Mouse (Mus musculus) urinary bladder, postnatal 4 days (tissue): ENCODE measurements around the gene Higd1a.

Experiments
- DNase-seq, 2 experiments: peaks; one replicate each; pipeline ENCODE4 v3.0.0; 2021 to 2022; ENCODE audit warnings: low spot score in 2 of 2

The Higd1a gene

DNA sequence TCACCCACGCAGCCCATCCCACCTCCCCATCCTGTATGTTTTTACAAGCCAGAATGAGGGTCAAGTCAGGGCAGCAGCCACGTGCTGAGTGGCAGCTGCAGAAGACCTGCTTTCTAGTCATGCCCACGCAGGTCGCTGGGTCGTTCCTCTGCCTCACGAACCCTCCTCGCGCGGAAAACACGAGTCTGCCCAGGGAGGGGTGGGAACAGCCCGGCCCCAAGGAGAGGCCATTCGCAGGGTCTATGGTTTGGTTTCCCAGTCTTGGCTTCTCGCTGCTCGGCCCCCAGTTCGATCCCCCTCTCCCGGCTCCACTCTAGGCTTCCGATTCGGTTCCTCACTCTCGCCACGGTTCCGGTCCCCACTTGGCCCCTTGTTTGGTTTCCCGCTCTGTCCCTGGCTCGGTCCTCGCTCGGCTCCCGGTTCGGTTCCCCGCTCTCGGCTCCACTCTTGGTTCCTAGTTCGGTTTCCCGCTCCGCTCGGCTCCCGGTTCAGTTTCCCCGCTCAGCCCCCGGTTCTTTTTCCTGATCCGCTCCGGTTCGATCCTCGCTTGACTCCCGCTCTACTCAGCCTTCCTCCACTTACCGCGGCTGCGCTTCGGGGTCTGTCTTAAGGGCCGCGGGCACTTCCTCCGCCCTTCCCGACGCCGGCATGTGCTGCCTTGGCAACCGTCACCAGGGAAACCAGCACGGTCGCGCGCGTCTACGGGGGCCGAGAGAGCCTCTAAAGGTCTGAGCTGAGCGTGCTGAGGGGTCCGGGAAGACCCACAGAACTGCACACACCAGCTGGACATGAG, 19.1 kb downstream of the Higd1a start, which contains the start of gene Ccdc13:
TSS of gene Ccdc13 (minus strand) at position 633 of the 793 bp plus-strand sequence.
- peak; percentile 74 to 85 for DNase-seq

DNA sequence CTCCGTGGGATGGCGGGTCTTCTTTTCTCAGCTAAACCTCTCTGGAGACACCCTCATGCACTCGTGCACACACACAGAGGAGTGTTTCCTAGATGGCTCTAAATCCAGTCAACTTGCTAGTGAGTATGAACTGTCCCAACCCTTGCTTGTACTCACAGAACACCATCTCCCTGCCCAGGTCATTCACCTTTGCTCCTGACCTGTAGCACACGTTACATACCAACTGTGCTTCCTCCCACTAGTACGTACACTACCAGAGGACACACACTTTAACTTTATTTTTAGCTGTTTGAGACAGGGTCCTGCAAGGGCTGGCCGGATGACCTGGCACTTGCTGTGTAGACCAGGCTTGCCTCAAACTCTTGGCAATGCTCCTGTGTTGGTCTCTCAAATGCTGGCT, 20.2 kb downstream of the Higd1a start:
- DNase-seq = no peak

DNA sequence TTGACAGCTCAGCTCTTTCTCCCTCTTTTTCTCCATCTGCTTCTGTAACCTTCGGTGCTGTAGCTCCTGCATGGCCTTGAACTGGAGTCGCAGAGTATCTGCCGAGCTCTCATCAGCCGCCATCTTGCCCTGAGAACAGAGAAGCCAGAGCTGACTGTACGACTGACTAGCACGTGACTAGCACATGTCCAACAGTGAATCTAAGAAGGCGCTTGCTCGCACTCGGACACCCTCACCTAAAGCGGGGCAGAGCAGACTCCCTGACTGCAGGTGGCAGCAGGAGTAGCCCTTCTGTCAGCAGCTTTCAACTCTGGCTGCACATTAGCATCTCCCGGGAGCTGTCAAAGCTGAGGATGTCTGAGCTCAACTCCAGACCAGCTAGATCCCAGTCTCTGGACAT, 24.3 kb downstream of the Higd1a start:
- DNase-seq = no peak

DNA sequence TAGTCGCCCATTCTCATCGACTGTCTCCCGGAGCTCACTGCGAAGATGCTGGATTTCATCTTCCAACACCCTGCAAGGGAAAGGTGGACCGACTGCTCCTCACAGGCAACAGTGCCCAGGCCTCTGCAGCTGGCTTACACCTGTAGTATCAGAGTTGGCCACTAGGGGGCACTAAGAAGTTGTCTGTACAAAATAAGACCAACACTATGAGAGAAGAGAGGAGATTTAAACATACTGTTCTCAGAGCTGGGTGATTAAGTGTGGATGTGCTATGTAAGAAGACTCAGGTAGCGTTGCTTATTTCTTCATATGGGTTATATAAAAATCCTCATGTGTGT, 27.2 kb downstream of the Higd1a start:
- DNase-seq = peak; percentile 61 to 84

DNA sequence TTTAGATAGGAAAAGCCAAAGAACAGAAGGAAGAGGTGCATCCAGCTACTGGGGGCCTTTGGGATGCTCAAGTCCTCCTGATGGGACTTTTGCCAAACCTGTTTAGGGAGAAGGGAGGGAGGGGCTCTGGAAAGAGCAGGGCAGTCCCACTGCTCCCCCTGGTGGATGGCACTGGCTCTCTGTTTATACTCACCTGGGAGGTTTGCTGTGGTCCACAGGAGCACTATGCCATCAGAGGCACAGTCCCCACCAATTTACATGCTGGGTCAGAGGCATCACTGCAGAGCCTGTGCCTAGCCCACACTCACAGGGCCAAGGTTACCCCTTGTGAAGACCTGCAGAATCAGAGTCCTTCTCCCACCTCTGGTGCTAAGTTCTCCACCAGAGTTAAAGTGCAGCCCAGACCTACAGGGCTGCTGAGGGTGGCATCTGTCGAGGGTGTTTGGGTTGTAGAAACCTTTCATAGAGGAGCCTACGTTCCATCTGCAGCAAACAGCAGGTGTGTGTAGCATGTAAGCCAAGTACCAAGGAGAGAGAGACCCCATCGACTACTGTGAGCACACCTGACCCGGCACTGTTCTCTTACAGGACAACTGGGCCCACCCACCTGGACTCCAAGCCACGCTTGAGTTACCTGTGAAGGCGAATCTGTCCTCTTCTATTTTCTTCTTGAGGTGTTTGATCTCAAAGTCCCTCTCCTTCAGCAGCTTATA, 27.8 kb downstream of the Higd1a start:
- no peak for DNase-seq

DNA sequence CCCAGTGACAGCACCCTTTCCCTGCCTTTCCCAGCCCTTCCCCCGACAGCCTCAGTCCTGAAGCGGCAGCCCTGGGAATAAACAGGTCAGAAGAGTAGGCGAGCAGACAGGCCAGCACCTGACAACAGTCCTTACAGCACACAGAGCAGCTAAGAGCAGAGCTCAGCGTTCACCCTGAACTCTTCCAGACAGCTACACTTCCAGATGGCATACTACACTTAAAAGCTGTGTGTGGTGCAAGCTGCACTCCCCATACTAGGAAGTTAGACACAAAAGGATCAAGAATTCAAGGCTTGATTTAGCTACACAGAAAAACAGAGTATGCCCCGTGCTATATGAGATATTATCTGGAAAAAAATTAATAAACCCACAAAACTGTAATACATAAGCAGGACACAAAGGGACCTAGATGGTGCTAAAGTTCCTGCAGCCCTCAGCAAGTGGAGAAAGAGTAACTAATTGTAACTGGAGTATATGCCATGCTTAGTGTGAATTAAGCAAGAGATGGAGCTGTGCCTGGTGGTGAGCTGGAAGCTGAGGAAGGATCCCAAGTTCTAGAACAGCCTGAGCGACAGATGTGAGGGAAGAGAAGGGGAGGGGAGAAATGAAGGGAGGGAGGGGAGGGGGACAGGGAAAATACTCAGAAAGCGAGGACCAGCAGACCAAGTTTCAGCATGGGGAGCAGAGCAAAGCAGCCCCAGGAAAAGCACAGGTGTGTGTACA, 28.7 kb downstream of the Higd1a start:
- no peak for DNase-seq

DNA sequence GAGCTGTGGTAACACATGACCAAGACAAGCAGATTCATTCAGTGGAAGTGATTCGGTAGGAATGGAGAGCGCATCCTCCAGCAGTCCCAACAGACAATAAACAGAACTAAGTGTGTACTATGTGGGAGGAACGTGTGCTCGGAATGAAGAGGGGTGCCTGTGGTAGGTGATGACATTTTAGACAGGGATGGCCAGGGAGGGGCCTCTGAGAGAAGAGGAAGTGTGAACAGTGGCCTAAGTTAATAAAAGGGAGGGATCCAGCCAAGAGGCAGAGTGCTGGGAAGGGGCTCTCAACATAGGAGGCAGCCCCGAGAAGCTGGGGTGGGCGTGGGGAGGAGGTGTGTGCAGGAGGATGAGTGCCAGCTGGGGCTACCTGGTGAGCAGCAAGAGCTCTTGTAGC, 29.8 kb downstream of the Higd1a start:
- no peak for DNase-seq

DNA sequence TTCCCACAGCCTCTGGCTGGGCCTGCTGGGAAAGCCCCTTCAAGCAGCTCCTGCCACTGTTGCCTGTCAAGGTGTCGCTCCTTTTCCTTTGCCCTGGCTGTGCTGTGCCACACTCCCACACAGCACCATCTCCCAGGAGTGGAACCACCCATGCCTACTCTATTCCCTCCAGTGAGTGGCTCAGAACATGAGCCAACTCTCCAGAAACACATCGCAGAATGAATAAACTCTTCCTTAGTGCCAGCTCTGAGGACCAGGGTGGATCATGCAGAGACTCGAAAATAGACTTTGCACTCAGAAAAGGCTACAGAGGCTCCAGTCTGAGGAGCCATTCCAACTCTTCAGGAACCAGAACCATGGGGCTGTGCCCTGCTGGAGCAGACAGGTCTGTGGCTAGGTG, 31.8 kb downstream of the Higd1a start:
- DNase-seq = no peak

DNA sequence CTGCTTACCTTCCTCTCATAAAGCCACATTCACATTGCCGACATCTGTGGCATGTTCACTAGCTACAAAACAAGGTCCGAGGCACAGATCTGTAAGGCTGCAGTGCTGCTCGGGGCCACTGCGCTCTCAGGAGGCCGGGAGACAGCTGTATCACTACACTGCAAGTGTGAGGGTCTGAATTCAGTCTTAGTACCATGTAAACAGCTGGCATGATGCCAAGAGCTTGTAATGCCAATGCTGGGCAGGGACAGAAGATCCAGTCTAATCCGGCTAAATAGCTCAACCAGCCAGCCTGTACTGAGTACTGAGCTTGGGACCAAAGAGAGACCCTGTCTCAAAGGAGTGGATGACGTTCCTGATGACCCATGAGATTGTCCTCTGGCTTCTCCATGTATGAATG, 34.2 kb downstream of the Higd1a start:
- DNase-seq = no peak

DNA sequence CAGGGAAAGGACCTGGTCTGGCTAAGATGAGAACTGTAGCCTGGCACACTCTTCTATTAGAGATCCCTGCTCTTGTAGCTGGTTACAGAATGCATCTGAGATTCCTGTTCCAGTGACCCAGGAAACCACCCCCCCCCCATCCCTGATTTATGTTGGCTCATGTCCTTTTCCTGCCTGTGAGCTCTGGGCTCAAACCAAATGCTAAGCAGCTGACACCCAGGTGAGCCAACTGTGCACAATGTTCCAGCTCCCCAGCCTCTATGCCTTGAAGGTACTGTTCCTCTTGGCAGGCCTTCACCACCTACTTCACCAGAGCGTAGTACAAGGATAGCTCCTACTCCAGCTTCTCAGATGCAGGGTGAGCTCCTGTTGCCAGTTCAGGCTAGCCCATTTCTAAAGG, 35.1 kb downstream of the Higd1a start:
- DNase-seq = no peak

DNA sequence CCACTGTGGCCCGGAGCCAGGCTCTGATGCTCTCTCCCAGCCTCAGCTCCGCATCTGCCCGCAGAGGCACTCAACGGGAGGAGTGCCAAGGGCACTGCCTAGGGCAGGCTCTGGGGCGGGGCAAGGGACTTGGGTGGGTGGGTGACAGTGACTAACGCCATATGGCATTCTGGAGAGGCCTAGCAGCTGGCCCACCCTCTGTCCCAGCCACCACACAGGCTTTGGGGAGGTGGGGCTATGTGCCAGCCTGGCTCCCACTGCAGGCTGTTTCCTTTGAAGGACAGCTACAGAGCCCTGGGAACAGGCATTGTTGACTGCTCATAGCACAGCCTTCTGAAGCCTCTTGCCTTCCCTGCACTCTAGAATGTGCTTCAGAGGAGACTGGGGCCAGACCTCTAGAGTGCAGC, 35.6 kb downstream of the Higd1a start:
- DNase-seq = no peak

DNA sequence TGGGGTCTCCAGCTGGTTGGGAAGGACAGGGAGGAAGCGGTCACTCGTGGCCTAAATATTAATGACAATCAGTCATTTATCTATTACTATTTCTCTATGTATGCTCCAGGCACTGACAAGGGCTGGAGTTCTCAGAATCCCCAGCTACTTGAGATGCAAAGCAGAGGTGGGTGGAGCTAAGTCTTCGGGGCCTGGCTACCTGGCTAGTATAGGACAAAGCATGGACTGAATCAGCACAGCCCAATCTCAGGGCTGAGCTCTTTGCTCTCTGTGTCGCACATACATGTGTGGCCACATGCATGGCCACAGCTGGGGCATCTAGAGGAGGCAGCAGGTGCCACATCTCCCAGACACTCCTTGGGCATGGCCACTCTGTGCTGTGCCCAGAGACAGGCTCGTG, 37.4 kb downstream of the Higd1a start:
- DNase-seq = no peak

DNA sequence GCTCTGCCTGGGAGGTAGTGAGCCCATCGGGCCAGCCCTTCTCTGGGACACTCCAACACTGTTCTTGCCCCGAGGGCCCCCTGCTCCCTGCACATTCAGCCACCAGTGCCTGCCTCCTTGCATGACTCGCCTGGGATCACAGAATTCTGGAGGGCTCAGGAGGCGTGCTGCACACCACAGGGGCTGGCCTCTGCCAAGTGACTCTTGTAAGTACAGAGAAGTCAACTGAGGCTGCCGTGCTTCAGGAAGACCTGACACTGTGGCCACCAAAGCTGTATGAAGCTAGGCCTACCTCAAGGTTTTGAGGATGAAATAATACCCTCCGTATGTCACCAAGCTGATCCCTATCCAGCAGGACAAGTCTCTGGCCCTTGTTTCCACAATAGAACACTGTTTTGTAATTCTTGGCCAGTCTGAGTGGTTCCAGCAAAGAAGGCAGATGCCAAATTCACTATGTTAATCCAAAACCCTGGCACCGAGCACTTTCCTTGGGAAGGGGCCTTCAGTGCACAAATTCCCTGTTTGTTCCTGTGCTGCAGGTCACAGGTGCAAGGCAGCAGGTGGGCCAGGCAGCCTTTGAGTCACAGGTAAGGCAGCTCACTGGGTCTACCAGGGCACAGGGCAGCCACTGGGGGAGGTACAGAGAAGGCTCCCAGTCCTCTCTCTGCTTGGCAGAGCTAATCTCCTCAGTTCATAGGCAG, 38.2 kb downstream of the Higd1a start:
- DNase-seq = no peak

DNA sequence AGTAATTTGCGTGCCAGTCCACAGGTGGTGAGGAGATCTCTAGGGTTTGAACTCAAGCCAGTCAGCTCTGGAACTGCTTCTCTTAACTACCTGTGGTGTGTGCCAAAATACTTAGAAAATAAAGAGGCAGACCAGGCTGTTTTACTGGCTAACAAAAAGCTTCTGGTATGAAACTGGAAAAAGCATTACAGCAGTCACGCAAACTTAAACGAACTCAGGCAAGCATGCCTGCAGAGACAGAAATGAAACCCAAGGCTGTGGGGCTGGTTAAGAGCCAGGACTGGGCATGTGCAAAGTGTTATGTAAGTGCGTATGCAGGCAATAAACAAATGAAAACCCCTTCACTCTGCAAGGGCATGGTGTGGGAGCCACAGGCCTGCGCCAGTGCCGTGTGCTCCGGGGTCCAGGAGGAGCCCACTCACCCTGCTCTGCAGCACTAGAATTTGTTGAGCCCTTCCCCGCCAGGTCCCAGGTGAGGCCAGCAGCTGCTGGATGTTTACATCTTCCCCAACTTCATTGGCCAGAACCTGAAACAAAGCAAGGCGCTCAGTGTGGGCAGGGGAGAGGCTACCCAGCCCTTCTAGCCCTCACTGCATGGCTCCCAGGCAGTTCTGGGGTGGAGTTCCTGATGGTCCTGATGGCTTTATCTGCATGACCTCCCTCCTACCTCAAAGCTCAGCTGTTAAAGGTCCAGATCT, 38.9 kb downstream of the Higd1a start:
- DNase-seq = no peak

DNA sequence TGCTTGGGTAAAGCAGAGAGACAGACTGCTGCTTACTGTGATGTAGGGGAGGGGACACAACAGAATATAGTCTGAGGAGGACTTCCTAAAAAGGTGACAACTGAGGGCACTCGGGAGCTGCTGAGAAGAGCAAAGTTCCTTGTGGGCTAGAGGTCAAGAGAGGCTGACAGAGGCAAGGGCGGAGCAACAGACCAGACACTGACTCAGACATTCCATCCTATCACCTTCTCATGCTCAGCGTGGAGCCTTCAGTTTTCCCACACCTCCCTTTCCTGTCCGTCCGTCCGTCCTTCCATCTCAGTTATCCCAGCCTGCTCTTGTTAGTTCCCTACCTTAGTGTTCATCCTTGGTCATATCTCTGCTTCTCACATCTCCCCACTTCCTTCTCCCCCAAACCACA, 43.0 kb downstream of the Higd1a start:
- no peak for DNase-seq

DNA sequence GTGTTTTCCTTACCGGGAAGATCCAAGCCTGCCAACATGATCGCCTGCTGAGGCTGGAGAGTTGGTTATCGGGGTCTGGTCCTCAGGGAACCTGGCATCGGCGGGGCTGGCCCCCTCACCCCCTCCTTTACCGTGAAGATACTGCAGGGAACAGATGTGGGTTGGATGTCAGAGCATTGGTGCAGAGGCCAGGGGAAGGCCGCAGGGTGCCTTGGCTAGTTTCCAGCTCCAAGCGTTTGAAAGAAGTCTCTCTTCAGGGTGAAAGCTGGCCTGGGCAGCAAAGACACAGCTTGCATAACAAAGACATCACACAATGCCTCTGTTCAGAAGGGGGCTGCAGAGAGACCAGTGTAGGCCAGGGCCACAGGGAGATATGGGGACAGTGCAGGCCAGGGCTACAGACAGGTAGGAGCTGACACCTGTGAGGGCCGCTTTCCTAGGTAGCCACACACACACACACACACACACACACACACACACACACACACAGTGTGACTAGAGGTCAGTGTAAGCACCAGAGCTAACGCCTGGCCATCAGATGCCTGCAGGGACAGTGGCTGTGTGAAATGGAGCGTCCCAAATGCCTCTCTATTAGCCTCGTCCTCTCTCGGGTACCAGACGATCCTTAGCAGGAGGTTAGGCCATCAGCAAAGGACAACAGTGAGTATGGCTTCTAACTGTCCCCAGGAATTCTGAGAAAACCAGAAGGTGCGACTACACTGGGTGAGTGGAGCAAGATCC, 47.9 kb downstream of the Higd1a start:
- DNase-seq = no peak

DNA sequence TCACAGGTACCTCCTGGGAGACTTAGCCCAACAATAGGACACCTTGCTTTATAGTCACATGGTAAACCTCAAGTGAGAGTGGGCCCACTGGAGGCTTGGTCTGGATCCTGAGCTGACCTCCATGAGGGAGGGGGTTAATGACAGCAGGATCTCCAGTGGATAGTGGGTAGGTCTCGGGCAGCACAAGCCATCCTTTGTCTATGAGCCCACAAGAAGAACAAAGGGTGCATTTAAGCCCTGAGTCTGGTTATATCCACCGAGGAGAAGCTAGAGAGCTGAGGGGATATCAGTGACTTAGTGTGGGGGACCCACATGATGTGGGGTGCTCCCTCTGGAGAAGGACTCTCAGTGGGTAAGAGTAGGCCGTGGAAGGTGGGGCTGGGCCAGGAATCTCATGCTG, 49.7 kb downstream of the Higd1a start:
- DNase-seq = no peak

DNA sequence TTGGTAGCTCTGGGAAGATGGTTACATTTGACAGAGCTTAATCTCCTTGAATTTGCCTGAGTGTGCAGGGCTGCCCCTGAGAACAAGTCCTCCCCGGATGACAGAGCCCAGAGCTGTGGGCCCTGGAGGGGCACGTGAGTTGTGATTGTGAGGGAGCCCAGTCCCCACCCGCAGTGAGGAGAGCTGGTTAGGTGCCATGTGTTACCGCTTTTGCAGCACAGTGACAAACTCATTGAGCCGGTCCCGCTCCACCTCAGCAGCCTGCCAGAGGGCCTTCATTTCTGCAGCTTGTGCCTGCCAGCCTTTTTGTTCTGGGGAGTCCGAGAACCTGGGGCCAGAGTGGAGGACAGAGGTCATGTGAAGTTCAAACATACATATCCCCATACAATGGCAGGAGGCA, 50.2 kb downstream of the Higd1a start:
- no peak for DNase-seq

DNA sequence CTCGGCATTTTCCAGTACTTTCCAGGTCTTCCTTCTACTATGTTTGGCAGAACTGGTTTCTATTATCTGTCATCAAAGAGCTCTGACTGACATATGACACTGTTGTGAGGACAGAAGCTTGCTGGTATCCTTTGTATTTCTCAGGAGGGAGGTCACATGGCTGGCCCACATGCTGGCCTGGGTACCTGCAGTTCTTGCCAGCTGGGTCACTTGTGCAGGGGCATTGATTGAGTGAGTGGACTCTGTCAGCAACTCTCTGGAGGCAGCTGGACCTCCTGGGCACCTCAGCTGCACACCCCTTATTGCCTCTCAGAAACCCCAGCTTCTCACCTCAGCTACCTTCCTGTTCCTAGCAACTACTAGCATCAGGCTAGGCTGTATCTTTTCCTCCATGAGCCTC, 50.6 kb downstream of the Higd1a start:
- DNase-seq = no peak

DNA sequence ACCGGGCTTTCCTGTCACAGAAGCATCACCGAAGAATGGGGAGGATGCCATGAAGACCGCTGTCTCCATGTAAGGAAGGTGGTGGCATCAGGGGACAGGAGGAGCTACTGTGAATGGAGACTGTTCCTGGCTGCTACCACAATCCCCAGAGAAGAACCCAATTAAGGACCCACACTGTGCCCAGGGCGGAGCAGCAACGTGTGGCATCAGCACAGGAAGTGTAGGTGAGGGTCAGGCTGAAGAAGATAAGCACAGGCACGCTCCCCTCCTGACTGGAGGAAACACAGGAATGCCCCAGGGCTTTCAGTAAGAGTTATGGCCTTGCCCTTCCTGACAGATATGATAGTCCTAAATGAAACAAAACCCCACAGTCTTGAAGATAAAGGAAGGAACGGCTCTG, 55.4 kb downstream of the Higd1a start:
- DNase-seq = no peak
